Mouse (Mus musculus) forebrain, embryonic 15.5 days (tissue): ENCODE data around the gene Mybpc1. TPM values are rescaled to one million over a fixed set of nuclear protein-coding genes. Genes with fewer than 3 reads are reported as not detected.
A peak's percentile ranks its signal among the peaks of the same experiment; 100 is the strongest.

Experiments
- ATAC-seq: fragments of 200-750 bp; cut with Nextera tagmentation; replicated peaks from 2 replicates; pipeline ENCODE4 v1.8.0; 2017; ENCODE audit warnings: mild to moderate bottlenecking, moderate TSS enrichment, moderate library complexity
- H3K27ac ChIP-seq: fragments of 300-500 bp; sonication (generic); replicated peaks from 2 replicates; pipeline ENCODE4 v1.5.1; 2015; ENCODE audit warnings: mild to moderate bottlenecking, inconsistent platforms
- H3K27me3 ChIP-seq: fragments of 300-500 bp; sonication (generic); 2 replicates; pipeline ENCODE4 v1.6.1; 2015; ENCODE audit warnings: inconsistent platforms
- H3K36me3 ChIP-seq: fragments of 300-500 bp; sonication (generic); 2 replicates; pipeline ENCODE4 v1.6.1; 2015; ENCODE audit warnings: mild to moderate bottlenecking, inconsistent platforms
- H3K4me1 ChIP-seq: fragments of 300-500 bp; sonication (generic); 2 replicates; pipeline ENCODE4 v1.6.1; 2015; ENCODE audit warnings: inconsistent platforms
- H3K4me2 ChIP-seq: fragments of 300-500 bp; sonication (generic); replicated peaks from 2 replicates; pipeline ENCODE4 v1.6.1; 2015; ENCODE audit warnings: mild to moderate bottlenecking, inconsistent platforms
- H3K4me3 ChIP-seq: fragments of 300-500 bp; sonication (generic); 2 replicates; pipeline ENCODE4 v1.5.1; 2015; ENCODE audit warnings: mild to moderate bottlenecking, inconsistent platforms
- H3K9ac ChIP-seq: fragments of 300-500 bp; sonication (generic); replicated peaks from 2 replicates; pipeline ENCODE4 v1.6.1; 2015; ENCODE audit warnings: mild to moderate bottlenecking, inconsistent platforms
- H3K9me3 ChIP-seq: fragments of 300-500 bp; sonication (generic); 2 replicates; pipeline ENCODE4 v1.6.1; 2016; ENCODE audit warnings: inconsistent platforms
- WGBS: fragments of 180-500 bp; shearing (Covaris S2); methylation state at CpG from one replicate; pipeline ENCODE4 v1.1.7; 2015; ENCODE audit warnings: mixed read lengths; 5-methylcytosine and 5-hydroxymethylcytosine counted together
- polyA plus RNA-seq: library from polyadenylated mRNA; unstranded; fragments of >200 nt; fragmentation: Nextera tagmentation; extraction: Ambion mirVana; gene quantifications from 2 replicates; pipeline ENCODE4 v1.2.1, GENCODE M21; 2015

Mybpc1 gene
- polyA plus RNA-seq, 1 experiment from 2014 or later: 0.99 TPM

GRCm38 (mm10) chr10:88603256-88603655 lies 1.7 kb downstream of the Mybpc1 start:
- no peaks in the 10 kb centered on the region for H3K9me3 ChIP-seq
- H3K27ac ChIP-seq: no peak overlapping the region
- 6% methylated on average over 5 of the region's 5 CpGs for WGBS
- peaks cover 9% of the 10 kb centered on the region for H3K4me1 ChIP-seq
- no peaks in the 10 kb centered on the region for H3K27me3 ChIP-seq
- no peaks in the 10 kb centered on the region for H3K36me3 ChIP-seq
- no peak overlapping the region for H3K9ac ChIP-seq
- no peak overlapping the region for H3K4me3 ChIP-seq
- ATAC-seq: no peak
- H3K4me2 ChIP-seq: no peak overlapping the region

GRCm38 (mm10) chr10:88600591-88600990 lies 4.4 kb downstream of the Mybpc1 start:
- H3K9me3 ChIP-seq: no peaks in the 10 kb centered on the region
- H3K4me1 ChIP-seq: peaks cover 9% of the 10 kb centered on the region
- H3K36me3 ChIP-seq: no peaks in the 10 kb centered on the region
- H3K27me3 ChIP-seq: no peaks in the 10 kb centered on the region
- ATAC-seq: no peak
- H3K9ac ChIP-seq: no peak overlapping the region
- no peak overlapping the region for H3K4me3 ChIP-seq
- H3K27ac ChIP-seq: no peak overlapping the region
- H3K4me2 ChIP-seq: no peak overlapping the region
- WGBS: 87% methylated on average over 7 of the region's 7 CpGs

GRCm38 (mm10) chr10:88592316-88592715 lies 12.6 kb downstream of the Mybpc1 start:
- Histone ChIP-seq H3K27ac (no peak overlapping the region), H3K36me3 (no peaks in the 10 kb centered on the region), H3K4me2 (no peak overlapping the region), H3K9ac (no peak overlapping the region), H3K4me1 (peaks cover 7% of the 10 kb centered on the region; the same call in 1 of the 2 replicates), H3K9me3 (no peaks in the 10 kb centered on the region), H3K4me3 (no peak overlapping the region), H3K27me3 (no peaks in the 10 kb centered on the region)
- ATAC-seq: no peak
- 93% methylated on average over 4 of the region's 4 CpGs for WGBS

GRCm38 (mm10) chr10:88591042-88591441 lies 13.9 kb downstream of the Mybpc1 start:
- Histone ChIP-seq H3K27ac (peak overlapping the region; percentile 11; the same call in 1 of the 2 replicates), H3K27me3 (no peaks in the 10 kb centered on the region), H3K4me3 (no peak overlapping the region), H3K4me1 (peaks cover 7% of the 10 kb centered on the region; the same call in 1 of the 2 replicates), H3K4me2 (no peak overlapping the region), H3K9ac (no peak overlapping the region), H3K36me3 (no peaks in the 10 kb centered on the region), H3K9me3 (no peaks in the 10 kb centered on the region)
- WGBS: 45% methylated on average over 12 of the region's 12 CpGs
- ATAC-seq: 0 out of 2 replicates have a peak, but pooled peaks have one; percentile 48

- Histone ChIP-seq H3K27ac (no peak overlapping the region), H3K9ac (no peak overlapping the region), H3K4me1 (no peaks in the 10 kb centered on the region), H3K9me3 (no peaks in the 10 kb centered on the region), H3K4me3 (no peak overlapping the region), H3K4me2 (no peak overlapping the region), H3K27me3 (no peaks in the 10 kb centered on the region), H3K36me3 (no peaks in the 10 kb centered on the region)
- 83% methylated on average over 11 of the region's 11 CpGs for WGBS
- no peak for ATAC-seq
Observed at GRCm38 (mm10) chr10:88584469-88584868, 20.5 kb downstream of the Mybpc1 start.

- ATAC-seq: no peak
- H3K4me1 ChIP-seq: no peaks in the 10 kb centered on the region
- no peaks in the 10 kb centered on the region for H3K36me3 ChIP-seq
- 87% methylated on average over 5 of the region's 5 CpGs for WGBS
- no peaks in the 10 kb centered on the region for H3K9me3 ChIP-seq
- H3K4me2 ChIP-seq: no peak overlapping the region
- H3K4me3 ChIP-seq: no peak overlapping the region
- H3K27ac ChIP-seq: no peak overlapping the region
- no peak overlapping the region for H3K9ac ChIP-seq
- H3K27me3 ChIP-seq: no peaks in the 10 kb centered on the region
Observed at GRCm38 (mm10) chr10:88580786-88581185, 24.2 kb downstream of the Mybpc1 start.

GRCm38 (mm10) chr10:88578651-88579050 lies 26.3 kb downstream of the Mybpc1 start:
- H3K9ac ChIP-seq: no peak overlapping the region
- no peak overlapping the region for H3K27ac ChIP-seq
- no peak for ATAC-seq
- no peak overlapping the region for H3K4me2 ChIP-seq
- no peak overlapping the region for H3K4me3 ChIP-seq
- no peaks in the 10 kb centered on the region for H3K36me3 ChIP-seq
- 61% methylated on average over 4 of the region's 4 CpGs for WGBS
- no peaks in the 10 kb centered on the region for H3K27me3 ChIP-seq
- no peaks in the 10 kb centered on the region for H3K9me3 ChIP-seq
- H3K4me1 ChIP-seq: no peaks in the 10 kb centered on the region

- Histone ChIP-seq H3K27me3 (no peaks in the 10 kb centered on the region), H3K36me3 (no peaks in the 10 kb centered on the region), H3K9ac (no peak overlapping the region), H3K4me1 (no peaks in the 10 kb centered on the region), H3K27ac (no peak overlapping the region), H3K4me3 (no peak overlapping the region), H3K4me2 (no peak overlapping the region), H3K9me3 (no peaks in the 10 kb centered on the region)
- no peak for ATAC-seq
- WGBS: 83% methylated on average over 8 of the region's 8 CpGs
Observed at GRCm38 (mm10) chr10:88574115-88574635, 30.8 kb downstream of the Mybpc1 start.

GRCm38 (mm10) chr10:88572123-88572522 lies 32.8 kb downstream of the Mybpc1 start:
- ATAC-seq: no peak
- Histone ChIP-seq H3K9ac (no peak overlapping the region), H3K27me3 (no peaks in the 10 kb centered on the region), H3K27ac (no peak overlapping the region), H3K4me3 (no peak overlapping the region), H3K9me3 (no peaks in the 10 kb centered on the region), H3K36me3 (no peaks in the 10 kb centered on the region), H3K4me2 (no peak overlapping the region), H3K4me1 (no peaks in the 10 kb centered on the region)
- WGBS: 61% methylated on average over 5 of the region's 5 CpGs

GRCm38 (mm10) chr10:88557046-88557445 lies 47.9 kb downstream of the Mybpc1 start:
- no peaks in the 10 kb centered on the region for H3K27me3 ChIP-seq
- H3K9me3 ChIP-seq: no peaks in the 10 kb centered on the region
- H3K4me1 ChIP-seq: no peaks in the 10 kb centered on the region
- H3K36me3 ChIP-seq: no peaks in the 10 kb centered on the region
- no peak for ATAC-seq
- H3K9ac ChIP-seq: no peak overlapping the region
- no peak overlapping the region for H3K4me3 ChIP-seq
- 91% methylated on average over 6 of the region's 6 CpGs for WGBS
- no peak overlapping the region for H3K27ac ChIP-seq
- H3K4me2 ChIP-seq: no peak overlapping the region

GRCm38 (mm10) chr10:88552738-88553137 lies 52.2 kb downstream of the Mybpc1 start:
- H3K9me3 ChIP-seq: no peaks in the 10 kb centered on the region
- no peaks in the 10 kb centered on the region for H3K27me3 ChIP-seq
- H3K27ac ChIP-seq: no peak overlapping the region
- no peak overlapping the region for H3K4me2 ChIP-seq
- H3K9ac ChIP-seq: no peak overlapping the region
- H3K36me3 ChIP-seq: no peaks in the 10 kb centered on the region
- H3K4me3 ChIP-seq: no peak overlapping the region
- H3K4me1 ChIP-seq: no peaks in the 10 kb centered on the region
- no peak for ATAC-seq
- 92% methylated on average over 2 of the region's 2 CpGs for WGBS

GRCm38 (mm10) chr10:88550225-88550624 lies 54.7 kb downstream of the Mybpc1 start:
- H3K4me1 ChIP-seq: no peaks in the 10 kb centered on the region
- H3K9ac ChIP-seq: no peak overlapping the region
- no peak overlapping the region for H3K27ac ChIP-seq
- WGBS: 82% methylated on average over 3 of the region's 3 CpGs
- H3K4me2 ChIP-seq: no peak overlapping the region
- no peaks in the 10 kb centered on the region for H3K9me3 ChIP-seq
- H3K4me3 ChIP-seq: no peak overlapping the region
- no peaks in the 10 kb centered on the region for H3K36me3 ChIP-seq
- ATAC-seq: no peak
- H3K27me3 ChIP-seq: no peaks in the 10 kb centered on the region

- H3K27ac ChIP-seq: no peak overlapping the region
- H3K4me3 ChIP-seq: no peak overlapping the region
- no peaks in the 10 kb centered on the region for H3K4me1 ChIP-seq
- H3K9ac ChIP-seq: no peak overlapping the region
- no peaks in the 10 kb centered on the region for H3K36me3 ChIP-seq
- ATAC-seq: no peak
- H3K9me3 ChIP-seq: no peaks in the 10 kb centered on the region
- WGBS: 39% methylated on average over 2 of the region's 2 CpGs
- no peak overlapping the region for H3K4me2 ChIP-seq
- no peaks in the 10 kb centered on the region for H3K27me3 ChIP-seq
Observed at GRCm38 (mm10) chr10:88547635-88548034, 57.3 kb downstream of the Mybpc1 start.
